In the genomic region with DNA sequence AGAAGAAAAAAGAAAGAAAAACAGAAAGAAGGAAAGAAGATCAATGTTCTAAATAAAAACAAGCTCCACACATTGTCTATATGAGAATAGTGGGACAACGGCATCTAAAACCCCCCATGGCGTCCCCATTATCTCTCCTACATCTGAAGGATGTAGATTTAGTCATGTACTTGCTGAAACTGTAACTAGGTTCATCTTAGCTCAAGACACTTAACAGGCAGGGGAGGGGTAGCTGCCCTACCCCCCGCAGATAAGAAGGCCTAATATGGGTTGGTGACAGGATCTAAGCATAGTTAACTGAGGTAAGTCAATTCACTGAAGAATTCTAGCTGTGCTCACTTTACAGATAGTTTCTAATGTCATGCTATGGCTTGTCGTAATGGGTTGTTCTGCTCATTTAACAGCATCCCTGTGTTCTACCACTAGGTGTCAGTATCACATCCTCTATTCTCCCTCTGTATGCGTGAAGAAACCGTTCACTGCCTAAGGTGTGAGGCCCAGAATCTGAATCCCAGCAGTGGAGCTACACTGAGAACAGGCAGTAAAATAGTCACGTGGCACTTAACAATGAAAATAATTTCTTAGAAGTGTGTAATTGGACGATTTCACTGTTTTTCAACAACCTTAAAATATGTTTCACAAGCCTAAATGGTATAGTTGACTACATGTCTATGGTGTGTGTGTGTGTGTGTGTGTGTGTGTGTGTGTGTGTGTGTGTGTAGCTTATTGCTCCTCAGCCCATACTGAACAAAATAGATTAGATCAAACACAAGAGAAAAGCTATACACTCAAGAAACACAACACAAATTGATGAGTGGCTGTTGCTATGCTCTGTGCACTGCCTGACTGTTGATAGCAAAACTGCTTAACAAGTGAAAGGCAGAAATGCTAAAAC, we compare ENCODE assay signal across 8 mouse cellular contexts. TPM values are rescaled to one million over a fixed set of nuclear protein-coding genes. Genes with fewer than 3 reads are reported as not detected.
DNase-seq lines count a peak whose midpoint lies in the region; ATAC-seq and TF ChIP-seq lines count a peak whose summit lies in the region.

No protein-coding gene starts in this region.

- no peak for DNase-seq in frontal cortex, postnatal 14 days (ENCODE audit: low spot score in 2 of 2)
- peak; percentile 54 for DNase-seq in ES-E14 (ENCODE audit: low read depth, low spot score)
- DNase-seq in embryo, embryonic 10 days (ENCODE audit: low spot score): peak; percentile 87
- peak; percentile 4 to 15 for DNase-seq in heart, postnatal 36 days
- DNase-seq in layer of hippocampus, adult 9-10 months (ENCODE audit: low spot score): peak; percentile 68
- peak; percentile 31 for DNase-seq in midbrain, embryonic 10.5 days (ENCODE audit: low spot score)
- peak; percentile 25 to 68 for DNase-seq in thymus, postnatal 10 days (ENCODE audit: low spot score in 2 of 2)

- ATAC-seq in frontal cortex, adult (ENCODE audit: low TSS enrichment): peak; percentile 99

- H3K27ac ChIP-seq in ES-E14 (ENCODE audit: insufficient read depth, low read depth, low read length, poor library complexity, severe bottlenecking): no peak overlapping the region
- no peak overlapping the region for H3K27ac ChIP-seq in midbrain, embryonic 10.5 days (replicated peaks)

- no peak overlapping the region for H3K4me3 ChIP-seq in ES-E14 (ENCODE audit: insufficient read depth in 1 of 2, low read depth in 1 of 2, low read length in 2 of 2, poor library complexity in 1 of 2, severe bottlenecking in 1 of 2)
- H3K4me3 ChIP-seq in midbrain, embryonic 10.5 days: no peak overlapping the region

- 16% methylated on average over 8 of the region's 8 CpGs for WGBS in midbrain, embryonic 10.5 days

- in situ Hi-C loops in ES-E14 (cut with MboI; ENCODE audit: low sequenced_read_pairs in 2 of 2, unreplicated experiment in 2 of 2): loop anchor here in 1 of 2 experiments (25.0 kb wide), 1 partner anchor 172 kb away; no protein-coding TSS in a partner anchor

- no peak overlapping the region for H3K9ac ChIP-seq in ES-E14 (ENCODE audit: insufficient read depth, low read depth, low read length, poor library complexity, severe bottlenecking)

- H3K4me1 ChIP-seq in ES-E14 (ENCODE audit: control insufficient read depth in 2 of 2, insufficient read depth in 2 of 2, low read length in 2 of 2, poor library complexity in 1 of 2): no peaks in the 10 kb centered on the region
- H3K4me1 ChIP-seq in midbrain, embryonic 10.5 days: no peaks in the 10 kb centered on the region

- 0 out of 2 replicates have a peak, but pooled peaks cover 3% of the 10 kb centered on the region for H3K27me3 ChIP-seq in midbrain, embryonic 10.5 days (ENCODE audit: low read depth, poor library complexity, severe bottlenecking)

- H3K9me3 ChIP-seq in ES-E14 (ENCODE audit: control insufficient read depth, insufficient read depth, low read depth, low read length): no peaks in the 10 kb centered on the region
- H3K9me3 ChIP-seq in midbrain, embryonic 10.5 days (replicated peaks): no peaks in the 10 kb centered on the region

- H3K36me3 ChIP-seq in ES-E14 (ENCODE audit: control insufficient read depth, insufficient read depth, low read length, poor library complexity, severe bottlenecking): no peaks in the 10 kb centered on the region
- no peaks in the 10 kb centered on the region for H3K36me3 ChIP-seq in midbrain, embryonic 10.5 days

- intact Hi-C loops in heart, postnatal 36 days (cut with DNase I): loop anchor here (1.0 kb wide), 1 partner anchor 185 kb away; no protein-coding TSS in a partner anchor

TF ChIP-seq in ES-E14, 5 proteins besides CTCF, POLR2A, EP300 and RAD21:
- peak; percentile 73 for TF ChIP-seq ZC3H11A (IDR thresholded peaks at IDR 0.05; ENCODE audit: borderline replicate concordance, low read depth, low read length)
- TF ChIP-seq ZNF384 (IDR thresholded peaks at IDR 0.05; ENCODE audit: low read depth, low read length): no peak

RNA-seq across cellular contexts. Expression of a gene that starts 23.7 kb away (rescaled TPM):
- 0.09 TPM in 1 of 2 replicates, not detected in the other for total RNA-seq in ES-E14 (2012; rRNA removed)
- total RNA-seq in heart, postnatal 36 days (2021): 1 to 10 TPM; 3.0 to 3.1 TPM
- 0.38 and 1.2 TPM in 2 replicates for polyA plus RNA-seq in midbrain, embryonic 10.5 days (2016; fragmentation: Nextera tagmentation; extraction: Ambion mirVana)

RNA-seq across cellular contexts. Expression of a gene that starts 48.9 kb away (rescaled TPM):
- total RNA-seq in ES-E14 (2012; rRNA removed): 0.63 and 0.67 TPM in 2 replicates
- total RNA-seq in heart, postnatal 36 days (2021): under 1 TPM; 0.57 to 0.58 TPM
- polyA plus RNA-seq in midbrain, embryonic 10.5 days (2016; fragmentation: Nextera tagmentation; extraction: Ambion mirVana): 0.14 and 0.23 TPM in 2 replicates

Comparison
In these comparisons a context has a peak if more than half of its experiments do, and no peak if none do; other contexts are left out.
1. DNase-seq: peak in ES-E14 (single experiment), embryo, embryonic 10 days (single experiment), heart, postnatal 36 days (2 of 2), layer of hippocampus, adult 9-10 months (single experiment), midbrain, embryonic 10.5 days (single experiment) and thymus, postnatal 10 days (2 of 2); none in frontal cortex, postnatal 14 days (0 of 2).